Mouse (Mus musculus): ENCODE results near the gene Tenm3. TPM values are rescaled to one million over a fixed set of nuclear protein-coding genes. Genes with fewer than 3 reads are reported as not detected.

Gene Tenm3
- polyA plus RNA-seq, 1 experiment from 2014 or later = 48.6 TPM

DNA sequence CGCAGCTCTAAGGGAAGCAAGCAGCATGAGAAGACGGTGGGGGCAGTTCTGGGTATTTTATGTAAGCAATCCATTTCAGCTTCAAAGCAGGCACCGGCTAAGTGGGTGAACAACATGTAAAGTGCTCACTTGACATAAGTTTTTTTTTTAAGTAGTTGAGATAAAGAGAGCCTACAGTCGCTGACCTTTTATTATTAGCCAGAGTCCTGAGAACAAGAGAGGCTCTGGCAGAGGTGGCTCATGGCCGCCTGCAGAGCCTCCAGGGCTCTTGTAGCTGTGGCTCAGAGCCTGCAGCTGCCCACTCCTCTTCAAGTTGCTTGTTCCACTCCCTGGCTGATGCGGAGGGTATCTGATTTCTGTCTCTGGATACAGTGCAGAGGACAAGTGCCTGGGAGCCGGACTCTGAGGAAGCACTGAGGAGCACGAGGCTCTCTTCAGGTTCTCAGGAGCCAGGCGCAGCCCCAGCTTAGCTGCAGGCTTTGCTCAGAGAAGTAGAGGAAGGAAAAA lies 68.2 kb downstream of the Tenm3 start:
- DNase-seq (ENCODE audit: low spot score) = peak; percentile 68
- no peaks in the 10 kb centered on the region for H3K9me3 ChIP-seq (ENCODE audit: control insufficient read depth, low read length)
- H3K36me3 ChIP-seq (ENCODE audit: control insufficient read depth, insufficient read depth, low read length) = no peaks in the 10 kb centered on the region; the same call in 1 of the 2 replicates
- H3K4me2 ChIP-seq (ENCODE audit: low read depth, low read length) = peak overlapping the region; percentile 44
- peaks cover 8% of the 10 kb centered on the region for H3K4me1 ChIP-seq (ENCODE audit: control insufficient read depth, insufficient read depth, low read length)
- H3K27ac ChIP-seq (replicated peaks; ENCODE audit: low read depth, low read length) = no peak overlapping the region
- 8% methylated on average over 9 of the region's 9 CpGs for WGBS
- no peak overlapping the region for H3K4me3 ChIP-seq (ENCODE audit: low read depth, low read length)
- no peak overlapping the region for H3K9ac ChIP-seq (ENCODE audit: low read depth, low read length)
- no peaks in the 10 kb centered on the region for H3K27me3 ChIP-seq (replicated peaks; ENCODE audit: control insufficient read depth, insufficient read depth, low read length)
- peak; percentile 73 for ATAC-seq (ENCODE audit: low read depth)

DNA sequence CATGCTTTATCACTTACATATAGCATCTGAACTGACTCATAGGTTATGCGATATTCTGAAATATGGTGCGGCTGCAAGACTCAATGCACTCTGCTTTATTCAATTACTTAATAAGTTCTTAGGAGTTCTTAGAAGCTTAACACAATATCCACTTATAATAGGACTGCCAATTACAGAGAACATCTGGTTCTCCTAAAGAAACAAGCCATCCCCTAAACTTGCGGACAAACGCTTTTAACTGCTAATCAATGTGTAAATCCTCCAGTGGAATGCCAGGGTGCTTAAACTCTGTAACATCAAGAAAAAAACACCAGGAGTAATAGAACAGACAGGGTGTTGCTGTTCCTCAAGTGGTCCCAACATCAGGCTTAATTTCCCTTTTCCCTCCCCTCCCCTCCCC lies 68.9 kb downstream of the Tenm3 start:
- WGBS = 24% methylated on average over 4 of the region's 4 CpGs
- DNase-seq (ENCODE audit: low spot score) = no peak
- no peaks in the 10 kb centered on the region; the same call in 1 of the 2 replicates for H3K36me3 ChIP-seq (ENCODE audit: control insufficient read depth, insufficient read depth, low read length)

DNA sequence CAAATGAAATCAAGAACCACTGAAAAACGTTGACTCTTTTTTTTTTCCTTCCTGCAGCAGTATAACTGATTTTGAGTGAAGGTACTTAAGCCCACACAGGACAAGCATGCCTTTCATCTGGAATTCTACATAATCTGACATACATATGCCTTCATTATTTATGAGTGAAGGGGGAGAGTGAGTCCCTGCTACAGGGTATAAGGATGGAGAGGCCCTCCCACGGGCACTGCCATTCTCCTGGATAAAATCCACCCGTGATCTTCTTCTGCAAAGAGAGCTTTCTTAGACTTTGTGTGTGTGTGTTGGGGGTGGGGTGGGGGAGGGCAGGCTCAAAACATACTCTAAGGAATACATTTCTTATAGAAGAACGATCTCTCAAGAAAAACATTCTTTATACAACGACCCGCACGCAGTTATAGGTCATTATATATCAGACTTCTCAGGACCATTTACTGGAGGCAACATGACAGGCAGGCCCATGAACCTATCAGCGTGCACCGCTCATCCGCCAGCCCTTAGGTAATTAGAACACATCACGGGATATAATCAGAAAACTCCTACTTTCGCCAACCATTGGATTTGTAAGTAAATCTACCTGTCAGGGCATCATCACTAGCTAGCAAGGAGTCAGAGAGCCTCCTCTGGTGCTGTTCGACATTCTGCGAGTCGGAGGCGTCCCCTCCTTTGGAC lies 77.1 kb downstream of the Tenm3 start:
- no peak overlapping the region for H3K27ac ChIP-seq (replicated peaks; ENCODE audit: low read depth, low read length)
- H3K4me2 ChIP-seq (ENCODE audit: low read depth, low read length) = no peak overlapping the region
- H3K27me3 ChIP-seq (replicated peaks; ENCODE audit: control insufficient read depth, insufficient read depth, low read length) = no peaks in the 10 kb centered on the region
- no peaks in the 10 kb centered on the region for H3K36me3 ChIP-seq (ENCODE audit: control insufficient read depth, insufficient read depth, low read length)
- DNase-seq (ENCODE audit: low spot score) (no peak), ATAC-seq (ENCODE audit: low read depth) (no peak)
- H3K4me1 ChIP-seq (ENCODE audit: control insufficient read depth, insufficient read depth, low read length) = peaks cover 15% of the 10 kb centered on the region
- WGBS = 75% methylated on average over 16 of the region's 16 CpGs
- no peaks in the 10 kb centered on the region for H3K9me3 ChIP-seq (ENCODE audit: control insufficient read depth, low read length)
- H3K9ac ChIP-seq (ENCODE audit: low read depth, low read length) = no peak overlapping the region
- H3K4me3 ChIP-seq (ENCODE audit: low read depth, low read length) = no peak overlapping the region

More for the DNA sequence above, 68.9 kb downstream of the Tenm3 start:
- no peaks in the 10 kb centered on the region for H3K9me3 ChIP-seq (ENCODE audit: control insufficient read depth, low read length)
- no peak overlapping the region for H3K27ac ChIP-seq (replicated peaks; ENCODE audit: low read depth, low read length)
- H3K9ac ChIP-seq (ENCODE audit: low read depth, low read length) = no peak overlapping the region
- no peak overlapping the region for H3K4me3 ChIP-seq (ENCODE audit: low read depth, low read length)
- no peak for ATAC-seq (ENCODE audit: low read depth)
- H3K4me1 ChIP-seq (ENCODE audit: control insufficient read depth, insufficient read depth, low read length) = peaks cover 8% of the 10 kb centered on the region
- no peak overlapping the region for H3K4me2 ChIP-seq (ENCODE audit: low read depth, low read length)
- no peaks in the 10 kb centered on the region for H3K27me3 ChIP-seq (replicated peaks; ENCODE audit: control insufficient read depth, insufficient read depth, low read length)

- H3K9me3 ChIP-seq (ENCODE audit: control insufficient read depth, low read length) = no peaks in the 10 kb centered on the region
- H3K9ac ChIP-seq (ENCODE audit: low read depth, low read length) = no peak overlapping the region
- H3K4me1 ChIP-seq (ENCODE audit: control insufficient read depth, insufficient read depth, low read length) = peaks cover 15% of the 10 kb centered on the region
- no peak overlapping the region for H3K27ac ChIP-seq (replicated peaks; ENCODE audit: low read depth, low read length)
- DNase-seq (ENCODE audit: low spot score) = peak; percentile 50
- H3K4me3 ChIP-seq (ENCODE audit: low read depth, low read length) = no peak overlapping the region
- 23% methylated on average over 6 of the region's 6 CpGs for WGBS
- peak; percentile 47; the same call in 1 of the 2 replicates for ATAC-seq (ENCODE audit: low read depth)
- no peak overlapping the region for H3K4me2 ChIP-seq (ENCODE audit: low read depth, low read length)
- H3K36me3 ChIP-seq (ENCODE audit: control insufficient read depth, insufficient read depth, low read length) = no peaks in the 10 kb centered on the region
- no peaks in the 10 kb centered on the region for H3K27me3 ChIP-seq (replicated peaks; ENCODE audit: control insufficient read depth, insufficient read depth, low read length)
Observed at GRCm38 (mm10) chr8:48765212-48765611, 78.5 kb downstream of the Tenm3 start.

GRCm38 (mm10) chr8:48764011-48764410 lies 79.7 kb downstream of the Tenm3 start:
- Histone ChIP-seq H3K36me3 (ENCODE audit: control insufficient read depth, insufficient read depth, low read length) (no peaks in the 10 kb centered on the region), H3K27me3 (replicated peaks; ENCODE audit: control insufficient read depth, insufficient read depth, low read length) (no peaks in the 10 kb centered on the region), H3K27ac (replicated peaks; ENCODE audit: low read depth, low read length) (no peak overlapping the region), H3K4me2 (ENCODE audit: low read depth, low read length) (no peak overlapping the region), H3K4me3 (ENCODE audit: low read depth, low read length) (no peak overlapping the region), H3K9me3 (ENCODE audit: control insufficient read depth, low read length) (no peaks in the 10 kb centered on the region), H3K9ac (ENCODE audit: low read depth, low read length) (no peak overlapping the region), H3K4me1 (ENCODE audit: control insufficient read depth, insufficient read depth, low read length) (peaks cover 15% of the 10 kb centered on the region)
- no peak for DNase-seq (ENCODE audit: low spot score)
- ATAC-seq (ENCODE audit: low read depth) = no peak
- WGBS = 74% methylated on average over 3 of the region's 3 CpGs

GRCm38 (mm10) chr8:48756874-48757273 lies 86.9 kb downstream of the Tenm3 start:
- no peak for ATAC-seq (ENCODE audit: low read depth)
- Histone ChIP-seq H3K27ac (replicated peaks; ENCODE audit: low read depth, low read length) (no peak overlapping the region), H3K9me3 (ENCODE audit: control insufficient read depth, low read length) (no peaks in the 10 kb centered on the region), H3K9ac (ENCODE audit: low read depth, low read length) (no peak overlapping the region), H3K4me2 (ENCODE audit: low read depth, low read length) (no peak overlapping the region), H3K36me3 (ENCODE audit: control insufficient read depth, insufficient read depth, low read length) (no peaks in the 10 kb centered on the region), H3K4me3 (ENCODE audit: low read depth, low read length) (no peak overlapping the region), H3K4me1 (ENCODE audit: control insufficient read depth, insufficient read depth, low read length) (0 out of 2 replicates have a peak, but pooled peaks cover 3% of the 10 kb centered on the region), H3K27me3 (replicated peaks; ENCODE audit: control insufficient read depth, insufficient read depth, low read length) (no peaks in the 10 kb centered on the region)
- WGBS = 83% methylated on average over 2 of the region's 2 CpGs
- no peak for DNase-seq (ENCODE audit: low spot score)

GRCm38 (mm10) chr8:48755492-48755891 lies 88.3 kb downstream of the Tenm3 start:
- Histone ChIP-seq H3K9me3 (ENCODE audit: control insufficient read depth, low read length) (no peaks in the 10 kb centered on the region), H3K36me3 (ENCODE audit: control insufficient read depth, insufficient read depth, low read length) (no peaks in the 10 kb centered on the region), H3K4me2 (ENCODE audit: low read depth, low read length) (no peak overlapping the region; the same call in 1 of the 2 replicates), H3K27ac (replicated peaks; ENCODE audit: low read depth, low read length) (no peak overlapping the region), H3K4me3 (ENCODE audit: low read depth, low read length) (no peak overlapping the region), H3K4me1 (ENCODE audit: control insufficient read depth, insufficient read depth, low read length) (0 out of 2 replicates have a peak, but pooled peaks cover 3% of the 10 kb centered on the region), H3K9ac (ENCODE audit: low read depth, low read length) (no peak overlapping the region), H3K27me3 (replicated peaks; ENCODE audit: control insufficient read depth, insufficient read depth, low read length) (no peaks in the 10 kb centered on the region)
- DNase-seq (ENCODE audit: low spot score) (peak; percentile 58), ATAC-seq (ENCODE audit: low read depth) (peak; percentile 75; the same call in 1 of the 2 replicates)
- 51% methylated on average over 7 of the region's 7 CpGs for WGBS

GRCm38 (mm10) chr8:48754959-48755358 lies 88.8 kb downstream of the Tenm3 start:
- Histone ChIP-seq H3K9ac (ENCODE audit: low read depth, low read length) (no peak overlapping the region), H3K4me3 (ENCODE audit: low read depth, low read length) (no peak overlapping the region), H3K9me3 (ENCODE audit: control insufficient read depth, low read length) (no peaks in the 10 kb centered on the region), H3K4me1 (ENCODE audit: control insufficient read depth, insufficient read depth, low read length) (0 out of 2 replicates have a peak, but pooled peaks cover 3% of the 10 kb centered on the region), H3K36me3 (ENCODE audit: control insufficient read depth, insufficient read depth, low read length) (no peaks in the 10 kb centered on the region), H3K27ac (replicated peaks; ENCODE audit: low read depth, low read length) (no peak overlapping the region), H3K27me3 (replicated peaks; ENCODE audit: control insufficient read depth, insufficient read depth, low read length) (no peaks in the 10 kb centered on the region), H3K4me2 (ENCODE audit: low read depth, low read length) (no peak overlapping the region)
- 87% methylated on average over 2 of the region's 2 CpGs for WGBS
- ATAC-seq (ENCODE audit: low read depth) (no peak), DNase-seq (ENCODE audit: low spot score) (no peak)

DNA sequence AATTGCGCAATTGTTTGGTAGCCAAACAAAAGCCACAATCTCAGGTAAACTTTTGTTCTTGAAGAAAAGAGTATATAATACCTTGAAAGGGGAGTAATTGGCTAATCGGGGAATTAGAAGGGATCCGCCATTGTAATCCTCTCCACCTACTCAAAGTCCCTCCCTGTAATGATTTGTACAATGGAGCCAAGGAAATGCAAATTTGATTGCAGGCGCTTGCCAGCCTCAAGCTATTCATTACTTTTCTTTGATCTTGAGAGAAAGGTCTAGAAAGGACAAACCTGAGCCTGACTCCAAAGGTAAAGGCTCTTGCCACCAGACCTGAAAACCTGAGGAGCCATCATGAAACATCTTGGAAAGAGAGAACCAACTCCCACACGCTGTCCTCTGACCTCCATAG lies 91.8 kb downstream of the Tenm3 start:
- peak; percentile 14; the same call in 1 of the 2 replicates for ATAC-seq (ENCODE audit: low read depth)
- WGBS = 76% methylated on average over 5 of the region's 5 CpGs
- no peak overlapping the region for H3K4me2 ChIP-seq (ENCODE audit: low read depth, low read length)

More for the DNA sequence above, 91.8 kb downstream of the Tenm3 start:
- H3K27ac ChIP-seq (replicated peaks; ENCODE audit: low read depth, low read length) = no peak overlapping the region
- no peak overlapping the region for H3K4me3 ChIP-seq (ENCODE audit: low read depth, low read length)
- H3K36me3 ChIP-seq (ENCODE audit: control insufficient read depth, insufficient read depth, low read length) = no peaks in the 10 kb centered on the region
- H3K9me3 ChIP-seq (ENCODE audit: control insufficient read depth, low read length) = no peaks in the 10 kb centered on the region
- H3K27me3 ChIP-seq (replicated peaks; ENCODE audit: control insufficient read depth, insufficient read depth, low read length) = no peaks in the 10 kb centered on the region
- H3K9ac ChIP-seq (ENCODE audit: low read depth, low read length) = no peak overlapping the region
- peaks cover 7% of the 10 kb centered on the region; the same call in 1 of the 2 replicates for H3K4me1 ChIP-seq (ENCODE audit: control insufficient read depth, insufficient read depth, low read length)
- peak; percentile 38 for DNase-seq (ENCODE audit: low spot score)
